Mouse (Mus musculus) embryonic facial prominence, embryonic 11.5 days (tissue): Measurements from ENCODE around the gene Hs3st3b1. TPM values are rescaled to one million over a fixed set of nuclear protein-coding genes. Genes with fewer than 3 reads are reported as not detected.

Experiments
- ATAC-seq: fragments of 200-750 bp; cut with Nextera tagmentation; replicated peaks from 2 replicates; pipeline ENCODE4 v1.8.0; 2017; ENCODE audit warnings: low read depth; ENCODE audit not compliant: insufficient number of reproducible peaks, low FRiP score, low TSS enrichment
- DNase-seq: peaks from one replicate; pipeline ENCODE4 v3.0.0-alpha.2; 2015; ENCODE audit warnings: low spot score
- H3K27ac ChIP-seq: fragments of 300-500 bp; sonication (generic); replicated peaks from 2 replicates; pipeline ENCODE4 v1.5.1; 2014; ENCODE audit warnings: mild to moderate bottlenecking, low read depth, low read length, control low read depth
- H3K27me3 ChIP-seq: fragments of 300-500 bp; sonication (generic); 2 replicates; pipeline ENCODE4 v1.6.1; 2014; ENCODE audit warnings: mild to moderate bottlenecking, low read length, moderate library complexity, mixed read lengths; ENCODE audit not compliant: control insufficient read depth, insufficient read depth
- H3K36me3 ChIP-seq: fragments of 300-500 bp; sonication (generic); replicated peaks from 2 replicates; pipeline ENCODE4 v1.6.1; 2014; ENCODE audit warnings: low read depth, mild to moderate bottlenecking, low read length, moderate library complexity, mixed read lengths; ENCODE audit not compliant: control insufficient read depth, insufficient read depth
- H3K4me1 ChIP-seq: fragments of 300-500 bp; sonication (generic); 2 replicates; pipeline ENCODE4 v1.6.1; 2014; ENCODE audit warnings: low read length, mixed read lengths; ENCODE audit not compliant: control insufficient read depth, insufficient read depth
- H3K4me2 ChIP-seq: fragments of 300-500 bp; sonication (generic); 2 replicates; pipeline ENCODE4 v1.6.1; 2014; ENCODE audit warnings: low read depth, mild to moderate bottlenecking, control low read depth, low read length, moderate library complexity
- H3K4me3 ChIP-seq: fragments of 300-500 bp; sonication (generic); 2 replicates; pipeline ENCODE4 v1.5.1; 2014; ENCODE audit warnings: low read depth, low read length, control low read depth
- H3K9ac ChIP-seq: fragments of 300-500 bp; sonication (generic); replicated peaks from 2 replicates; pipeline ENCODE4 v1.6.1; 2014; ENCODE audit warnings: mild to moderate bottlenecking, control low read depth, low read length
- H3K9me3 ChIP-seq: fragments of 300-500 bp; sonication (generic); replicated peaks from 2 replicates; pipeline ENCODE4 v1.6.1; 2016; ENCODE audit warnings: mild to moderate bottlenecking, low read length, inconsistent platforms, mixed read lengths; ENCODE audit not compliant: control insufficient read depth
- WGBS: fragments of 180-500 bp; shearing (Covaris S2); extraction: QIAGEN DNeasy Blood & Tissue Kit; methylation state at CpG from one replicate; pipeline ENCODE4 v1.1.7; 2014; 5-methylcytosine and 5-hydroxymethylcytosine counted together
- polyA plus RNA-seq: library from polyadenylated mRNA; unstranded; fragments of >200 nt; fragmentation: Nextera tagmentation; extraction: Ambion mirVana; gene quantifications from 2 replicates; pipeline ENCODE4 v1.2.1, GENCODE M21; 2014

Hs3st3b1 gene
- polyA plus RNA-seq, 1 experiment from 2014 or later = 15.2 TPM

DNA sequence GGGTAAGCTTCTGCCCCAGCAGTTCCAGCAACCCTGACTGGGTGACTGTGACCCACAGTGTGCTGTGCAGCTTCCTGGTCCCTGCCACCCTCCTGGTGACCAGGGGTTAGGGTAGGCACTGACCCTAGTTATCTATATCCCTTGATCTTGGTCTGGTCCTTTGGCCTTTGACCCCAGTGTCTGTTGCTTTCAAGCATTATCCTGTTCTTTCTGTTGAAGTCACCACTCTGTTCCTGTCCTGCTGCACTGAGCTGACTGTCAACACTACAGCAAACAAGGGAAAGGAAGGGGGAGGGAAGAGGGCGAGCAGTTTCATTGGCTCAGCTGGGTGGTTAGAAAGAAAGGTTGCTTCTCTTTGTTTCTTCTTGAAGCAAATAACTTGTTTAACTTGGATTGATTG is 60.1 kb downstream of the Hs3st3b1 start:
- H3K4me1 ChIP-seq = no peaks in the 10 kb centered on the region
- 20% methylated on average over 1 of the region's 1 CpGs for whole genome bisulfite sequencing
- H3K36me3 ChIP-seq = no peaks in the 10 kb centered on the region
- DNase-seq (no peak), ATAC-seq (no peak)
- H3K27me3 ChIP-seq = no peaks in the 10 kb centered on the region
- no peak overlapping the region for H3K4me3 ChIP-seq
- H3K9me3 ChIP-seq = no peaks in the 10 kb centered on the region
- H3K4me2 ChIP-seq = no peak overlapping the region
- H3K27ac ChIP-seq = no peak overlapping the region
- no peak overlapping the region for H3K9ac ChIP-seq

GRCm38 (mm10) chr11:63851041-63851730 is 70.9 kb downstream of the Hs3st3b1 start:
- H3K4me1 ChIP-seq = no peaks in the 10 kb centered on the region
- no peak overlapping the region for H3K9ac ChIP-seq
- H3K36me3 ChIP-seq = no peaks in the 10 kb centered on the region
- H3K9me3 ChIP-seq = no peaks in the 10 kb centered on the region
- H3K27me3 ChIP-seq = no peaks in the 10 kb centered on the region
- H3K4me2 ChIP-seq = no peak overlapping the region
- ATAC-seq (no peak), DNase-seq (no peak)
- no peak overlapping the region for H3K4me3 ChIP-seq
- 72% methylated on average over 6 of the region's 6 CpGs for WGBS
- no peak overlapping the region for H3K27ac ChIP-seq

GRCm38 (mm10) chr11:63850261-63850660 is 71.8 kb downstream of the Hs3st3b1 start:
- Histone ChIP-seq H3K36me3 (no peaks in the 10 kb centered on the region), H3K9me3 (no peaks in the 10 kb centered on the region), H3K4me2 (no peak overlapping the region), H3K4me3 (no peak overlapping the region), H3K4me1 (no peaks in the 10 kb centered on the region), H3K27ac (no peak overlapping the region), H3K9ac (no peak overlapping the region), H3K27me3 (no peaks in the 10 kb centered on the region)
- WGBS = 50% methylated on average over 4 of the region's 4 CpGs
- DNase-seq = peak; percentile 37
- ATAC-seq = 0 out of 2 replicates have a peak, but pooled peaks have one; percentile 48

- DNase-seq = no peak
- no peak overlapping the region for H3K9ac ChIP-seq
- no peaks in the 10 kb centered on the region for H3K27me3 ChIP-seq
- peaks cover 3% of the 10 kb centered on the region; the same call in 1 of the 2 replicates for H3K4me1 ChIP-seq
- no CpG with 5 or more reads among the region's 6 CpGs for WGBS
- no peaks in the 10 kb centered on the region for H3K36me3 ChIP-seq
- ATAC-seq = no peak
- H3K4me2 ChIP-seq = no peak overlapping the region
- no peak overlapping the region for H3K4me3 ChIP-seq
- H3K27ac ChIP-seq = no peak overlapping the region
- no peaks in the 10 kb centered on the region for H3K9me3 ChIP-seq
Measured at GRCm38 (mm10) chr11:63845379-63845778, 76.7 kb downstream of the Hs3st3b1 start.

DNA sequence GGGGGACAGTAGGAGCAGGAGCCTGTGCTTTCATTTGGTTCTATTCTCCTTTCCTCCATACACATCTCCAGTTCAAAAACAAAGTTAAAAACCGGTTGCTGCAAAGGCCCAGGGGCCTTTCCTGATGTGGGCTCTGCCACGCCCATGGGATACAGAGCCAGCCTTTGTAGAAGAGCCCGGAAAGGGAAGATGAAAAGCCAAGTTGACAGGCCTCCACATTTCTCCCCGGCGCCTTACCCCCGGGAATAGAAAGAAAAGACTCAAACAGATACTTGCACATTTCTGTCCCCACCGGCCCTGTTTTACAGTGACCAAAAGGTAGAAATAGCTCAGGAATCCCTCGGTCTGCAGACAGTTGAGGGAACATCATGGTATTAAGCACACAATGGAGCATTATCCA is 77.4 kb downstream of the Hs3st3b1 start:
- Histone ChIP-seq H3K27ac (no peak overlapping the region), H3K4me3 (no peak overlapping the region), H3K9me3 (no peaks in the 10 kb centered on the region), H3K36me3 (no peaks in the 10 kb centered on the region), H3K4me1 (peaks cover 3% of the 10 kb centered on the region; the same call in 1 of the 2 replicates), H3K9ac (no peak overlapping the region), H3K4me2 (no peak overlapping the region), H3K27me3 (no peaks in the 10 kb centered on the region)
- DNase-seq = peak; percentile 59
- WGBS = 14% methylated on average over 8 of the region's 8 CpGs
- no peak for ATAC-seq

DNA sequence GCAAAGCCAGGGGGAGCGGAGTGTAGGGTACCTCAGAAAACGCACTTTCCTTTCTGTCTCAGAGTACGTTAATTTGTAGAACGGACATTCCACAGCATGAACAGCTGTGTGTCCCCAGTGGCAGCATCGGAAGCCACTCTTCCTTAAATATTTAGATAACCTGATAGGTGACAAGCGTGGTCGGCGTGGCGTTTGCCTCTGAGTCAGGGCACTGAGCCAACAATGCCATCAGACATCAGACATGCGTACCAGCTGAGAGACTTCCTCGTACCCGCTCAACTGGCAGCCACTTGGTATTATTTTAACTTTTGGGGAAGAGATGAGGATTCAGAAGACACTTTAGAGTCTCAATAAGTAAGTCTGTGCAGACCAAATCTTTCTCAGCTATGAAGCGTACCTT is 84.6 kb downstream of the Hs3st3b1 start:
- no peak overlapping the region for H3K4me3 ChIP-seq
- DNase-seq (no peak), ATAC-seq (no peak)
- no peaks in the 10 kb centered on the region for H3K27me3 ChIP-seq
- no peaks in the 10 kb centered on the region for H3K9me3 ChIP-seq
- no peak overlapping the region for H3K9ac ChIP-seq
- no peaks in the 10 kb centered on the region for H3K4me1 ChIP-seq
- H3K4me2 ChIP-seq = no peak overlapping the region
- no peaks in the 10 kb centered on the region for H3K36me3 ChIP-seq
- H3K27ac ChIP-seq = no peak overlapping the region
- WGBS = 71% methylated on average over 13 of the region's 13 CpGs

Other genes starting within 250 kb of the Hs3st3b1 start
- 28.8 and 30.1 TPM in 2 replicates for gene Cox10, start 157.2 kb upstream of the Hs3st3b1 start, polyA plus RNA-seq